Mouse (Mus musculus) liver, adult 2 months (tissue): Measurements from ENCODE around the gene Acpp.

ENCODE experiments used
- CTCF ChIP-seq: fragments of 200-500 bp; IDR thresholded peaks from 2 replicates; pipeline ENCODE4 v1.5.1; 2011; ENCODE audit warnings: low read depth, low read length, control low read depth
- POLR2A ChIP-seq: fragments of 200-500 bp; IDR thresholded peaks from 2 replicates; pipeline ENCODE4 v1.6.1; 2011; ENCODE audit warnings: low read length, control low read depth; ENCODE audit not compliant: insufficient read depth; ENCODE audit errors: extremely low read depth

- TF ChIP-seq CTCF, result no peak
- no peak for TF ChIP-seq POLR2A
Measured at GRCm38 (mm10) chr9:104300569-104300968, 37.0 kb downstream of the Acpp start.
